Comparison of ENCODE assay signal across 7 mouse cellular contexts in the genomic region with DNA sequence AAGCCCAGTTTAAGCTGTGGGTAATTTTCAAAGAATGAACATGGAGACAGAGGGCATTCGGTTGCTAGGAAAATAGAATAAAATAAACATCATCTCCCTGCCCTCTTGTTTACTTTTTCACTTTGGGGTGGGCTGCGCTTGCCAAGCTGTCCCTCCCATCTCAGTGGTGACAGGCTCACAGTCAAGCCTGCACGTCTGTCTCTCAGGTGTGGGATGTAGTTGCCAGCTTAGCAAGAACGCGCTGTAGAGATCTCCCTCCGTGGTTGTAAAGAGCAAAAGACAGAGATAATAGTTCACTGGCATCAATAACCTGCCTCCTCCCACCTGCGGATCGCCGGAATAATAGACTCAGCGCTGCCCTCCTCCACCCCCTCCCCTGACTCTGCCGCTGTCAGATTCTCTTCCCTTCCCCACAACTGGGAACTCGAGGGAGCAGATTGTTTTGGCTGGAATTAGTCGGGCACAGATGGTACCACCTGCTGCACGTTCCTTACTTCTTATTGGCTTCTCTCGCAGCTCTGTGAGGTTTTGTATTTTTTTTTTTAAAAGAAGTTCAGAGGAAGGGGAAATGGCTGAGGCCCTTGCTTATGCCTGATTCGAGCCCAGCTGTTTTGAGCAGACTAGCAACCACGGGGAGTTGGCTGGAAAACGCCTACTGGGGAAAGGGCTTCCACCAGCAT. TPM values are rescaled to one million over a fixed set of nuclear protein-coding genes. Genes with fewer than 3 reads are reported as not detected.
DNase-seq lines count a peak whose midpoint lies in the region; ATAC-seq and TF ChIP-seq lines count a peak whose summit lies in the region.

No protein-coding gene starts in this region.

- no peak overlapping the region for H3K27ac ChIP-seq in lung, postnatal 0 days (ENCODE audit: low read length)
- no peak overlapping the region for H3K27ac ChIP-seq in forebrain, embryonic 11.5 days (ENCODE audit: low read depth, low read length)
- no peak overlapping the region for H3K27ac ChIP-seq in intestine, embryonic 14.5 days (ENCODE audit: low read depth)
- no peak overlapping the region for H3K27ac ChIP-seq in liver, postnatal 0 days (ENCODE audit: low read depth)
- no peak overlapping the region for H3K27ac ChIP-seq in stomach, embryonic 14.5 days (ENCODE audit: low read length)

- DNase-seq in lung, postnatal 0 days (ENCODE audit: low spot score): peak; percentile 45
- no peak for DNase-seq in lung, postnatal 25 days (ENCODE audit: low spot score)
- no peak for DNase-seq in forebrain, embryonic 11.5 days (ENCODE audit: low spot score)
- DNase-seq in intestine, embryonic 14.5 days (ENCODE audit: low spot score): no peak
- no peak for DNase-seq in liver, postnatal 0 days
- no peak for DNase-seq in ovary, postnatal 36 days (ENCODE audit: low spot score)

- no peaks in the 10 kb centered on the region for H3K36me3 ChIP-seq in lung, postnatal 0 days (ENCODE audit: insufficient read depth, low read length)
- no peaks in the 10 kb centered on the region for H3K36me3 ChIP-seq in forebrain, embryonic 11.5 days (ENCODE audit: control insufficient read depth, insufficient read depth, low read length)
- no peaks in the 10 kb centered on the region for H3K36me3 ChIP-seq in intestine, embryonic 14.5 days (ENCODE audit: control insufficient read depth, insufficient read depth, low read length)
- no peaks in the 10 kb centered on the region for H3K36me3 ChIP-seq in liver, postnatal 0 days (replicated peaks; ENCODE audit: insufficient read depth, low read length)
- no peaks in the 10 kb centered on the region for H3K36me3 ChIP-seq in stomach, embryonic 14.5 days (ENCODE audit: control insufficient read depth, insufficient read depth, low read length)

- peak overlapping the region; percentile 19; the same call in 1 of the 2 replicates for H3K4me3 ChIP-seq in lung, postnatal 0 days (ENCODE audit: low read depth, low read length)
- peak overlapping the region; percentile 5; the same call in 1 of the 2 replicates for H3K4me3 ChIP-seq in forebrain, embryonic 11.5 days (ENCODE audit: low read depth, low read length)
- peak overlapping the region; percentile 20; the same call in 1 of the 2 replicates for H3K4me3 ChIP-seq in intestine, embryonic 14.5 days (ENCODE audit: low read depth, low read length)
- H3K4me3 ChIP-seq in liver, postnatal 0 days (ENCODE audit: low read depth, low read length): peak overlapping the region; percentile 24
- peak overlapping the region; percentile 15; the same call in 1 of the 2 replicates for H3K4me3 ChIP-seq in stomach, embryonic 14.5 days (ENCODE audit: low read depth, low read length)

- H3K4me1 ChIP-seq in lung, postnatal 0 days (ENCODE audit: insufficient read depth, low read depth, low read length): peaks cover 14% of the 10 kb centered on the region; the same call in 1 of the 2 replicates
- peaks cover 10% of the 10 kb centered on the region; the same call in 1 of the 2 replicates for H3K4me1 ChIP-seq in forebrain, embryonic 11.5 days (replicated peaks; ENCODE audit: control insufficient read depth, insufficient read depth, low read length)
- peaks cover 11% of the 10 kb centered on the region for H3K4me1 ChIP-seq in intestine, embryonic 14.5 days (replicated peaks; ENCODE audit: control insufficient read depth, insufficient read depth, low read length)
- H3K4me1 ChIP-seq in liver, postnatal 0 days (ENCODE audit: insufficient read depth): 0 out of 2 replicates have a peak, but pooled peaks cover 5% of the 10 kb centered on the region
- H3K4me1 ChIP-seq in stomach, embryonic 14.5 days (ENCODE audit: control insufficient read depth, insufficient read depth, low read length): 0 out of 2 replicates have a peak, but pooled peaks cover 14% of the 10 kb centered on the region

- 0 out of 2 replicates have a peak overlapping the region, but pooled peaks have one; percentile 3 for H3K9ac ChIP-seq in lung, postnatal 0 days (replicated peaks; ENCODE audit: low read depth)
- peak overlapping the region; percentile 20; the same call in 1 of the 2 replicates for H3K9ac ChIP-seq in forebrain, embryonic 11.5 days (ENCODE audit: low read length)
- no peak overlapping the region for H3K9ac ChIP-seq in intestine, embryonic 14.5 days (ENCODE audit: low read length)
- H3K9ac ChIP-seq in liver, postnatal 0 days (replicated peaks): no peak overlapping the region
- H3K9ac ChIP-seq in stomach, embryonic 14.5 days (replicated peaks; ENCODE audit: low read depth, low read length): no peak overlapping the region

- peak; percentile 29; the same call in 1 of the 2 replicates for ATAC-seq in lung, postnatal 0 days
- peak; percentile 64; the same call in 1 of the 2 replicates for ATAC-seq in forebrain, embryonic 11.5 days (replicated peaks; ENCODE audit: low FRiP score)
- no peak for ATAC-seq in intestine, embryonic 14.5 days (replicated peaks; ENCODE audit: low FRiP score, low TSS enrichment, low read depth)
- no peak for ATAC-seq in liver, postnatal 0 days
- ATAC-seq in stomach, embryonic 14.5 days (ENCODE audit: insufficient number of reproducible peaks, insufficient read depth, low FRiP score, low read depth): no peak

- WGBS in lung, postnatal 0 days: 4% methylated on average over 18 of the region's 18 CpGs
- 6% methylated on average over 18 of the region's 18 CpGs for WGBS in forebrain, embryonic 11.5 days
- 6% methylated on average over 18 of the region's 18 CpGs for WGBS in intestine, embryonic 14.5 days
- WGBS in liver, postnatal 0 days (ENCODE audit: insufficient replicate concordance): 11% methylated on average over 18 of the region's 18 CpGs
- 3% methylated on average over 18 of the region's 18 CpGs for WGBS in stomach, embryonic 14.5 days

- no peaks in the 10 kb centered on the region for H3K27me3 ChIP-seq in lung, postnatal 0 days (replicated peaks; ENCODE audit: insufficient read depth, low read length)
- H3K27me3 ChIP-seq in forebrain, embryonic 11.5 days (ENCODE audit: control insufficient read depth, insufficient read depth, low read length): peaks cover 2% of the 10 kb centered on the region; the same call in 1 of the 2 replicates
- no peaks in the 10 kb centered on the region for H3K27me3 ChIP-seq in intestine, embryonic 14.5 days (replicated peaks; ENCODE audit: control insufficient read depth, insufficient read depth, low read length)
- no peaks in the 10 kb centered on the region for H3K27me3 ChIP-seq in liver, postnatal 0 days (ENCODE audit: insufficient read depth, low read length)
- H3K27me3 ChIP-seq in stomach, embryonic 14.5 days (ENCODE audit: control insufficient read depth, insufficient read depth, low read length): no peaks in the 10 kb centered on the region

- no peak for TF ChIP-seq CTCF in lung, postnatal 0 days (IDR thresholded peaks at IDR 0.05)
- no peak for TF ChIP-seq CTCF in liver, postnatal 0 days (IDR thresholded peaks at IDR 0.05; ENCODE audit: low read depth)

- no peak for TF ChIP-seq EP300 in lung, postnatal 0 days (IDR thresholded peaks at IDR 0.05)
- no peak for TF ChIP-seq EP300 in liver, postnatal 0 days (IDR thresholded peaks at IDR 0.05; ENCODE audit: low read depth)

- H3K9me3 ChIP-seq in lung, postnatal 0 days (ENCODE audit: low read length): no peaks in the 10 kb centered on the region
- H3K9me3 ChIP-seq in forebrain, embryonic 11.5 days (ENCODE audit: control insufficient read depth, low read length): no peaks in the 10 kb centered on the region
- no peaks in the 10 kb centered on the region for H3K9me3 ChIP-seq in intestine, embryonic 14.5 days (ENCODE audit: control insufficient read depth, low read length)
- H3K9me3 ChIP-seq in liver, postnatal 0 days (ENCODE audit: low read length): no peaks in the 10 kb centered on the region
- H3K9me3 ChIP-seq in stomach, embryonic 14.5 days (ENCODE audit: control insufficient read depth, low read depth, low read length): no peaks in the 10 kb centered on the region

- peak overlapping the region; percentile 54 for H3K4me2 ChIP-seq in lung, postnatal 0 days (replicated peaks; ENCODE audit: low read depth, low read length)
- H3K4me2 ChIP-seq in forebrain, embryonic 11.5 days (ENCODE audit: low read depth, low read length, severe bottlenecking): peak overlapping the region; percentile 60
- H3K4me2 ChIP-seq in intestine, embryonic 14.5 days (ENCODE audit: low read length): peak overlapping the region; percentile 47
- peak overlapping the region; percentile 67 for H3K4me2 ChIP-seq in liver, postnatal 0 days (ENCODE audit: low read depth, low read length)
- peak overlapping the region; percentile 43 for H3K4me2 ChIP-seq in stomach, embryonic 14.5 days (replicated peaks; ENCODE audit: low read depth, low read length)

RNA-seq across cellular contexts. Expression of gene Gtdc1, which starts 51.7 kb away (rescaled TPM):
- polyA plus RNA-seq in lung, postnatal 0 days (2015; fragmentation: Nextera tagmentation; extraction: Ambion mirVana): 7.6 and 10.0 TPM in 2 replicates
- polyA plus RNA-seq in forebrain, embryonic 11.5 days (2014; fragmentation: Nextera tagmentation; extraction: Ambion mirVana): 14.1 and 15.9 TPM in 2 replicates
- polyA plus RNA-seq in intestine, embryonic 14.5 days (2014; fragmentation: Nextera tagmentation; extraction: Ambion mirVana): 11.4 and 12.3 TPM in 2 replicates
- polyA plus RNA-seq in liver, postnatal 0 days (2015; fragmentation: Nextera tagmentation; extraction: Ambion mirVana): 7.8 and 8.5 TPM in 2 replicates
- polyA plus RNA-seq in stomach, embryonic 14.5 days (2014; fragmentation: Nextera tagmentation; extraction: Ambion mirVana): 15.9 and 16.1 TPM in 2 replicates

Comparison
In these comparisons a context has a peak if more than half of its experiments do, and no peak if none do; other contexts are left out.
1. ATAC-seq: peak in lung, postnatal 0 days (single experiment) and forebrain, embryonic 11.5 days (single experiment); none in intestine, embryonic 14.5 days (single experiment), liver, postnatal 0 days (single experiment) and stomach, embryonic 14.5 days (single experiment).
2. H3K9ac ChIP-seq: peak in lung, postnatal 0 days (single experiment) and forebrain, embryonic 11.5 days (single experiment); none in intestine, embryonic 14.5 days (single experiment), liver, postnatal 0 days (single experiment) and stomach, embryonic 14.5 days (single experiment).
3. Peak in every context shown above with its lines, with median percentiles within 50 percentile points of each other: H3K4me2 ChIP-seq and H3K4me3 ChIP-seq.